Mouse (Mus musculus) thymus, adult 2 months (tissue): Measurements from ENCODE around the gene Tlk2. TPM values are rescaled to one million over a fixed set of nuclear protein-coding genes. Genes with fewer than 3 reads are reported as not detected.

Experiments
- DNase-seq: peaks from one replicate; pipeline ENCODE4 v3.0.0; 2021
- H3K27ac ChIP-seq: fragments of 200-500 bp; 2 replicates; pipeline ENCODE4 v1.5.1; 2012; ENCODE audit warnings: low read length, control low read depth; ENCODE audit not compliant: control insufficient read depth, insufficient read depth
- H3K27me3 ChIP-seq: fragments of 200-500 bp; 2 replicates; pipeline ENCODE4 v1.6.1; 2012; ENCODE audit warnings: mild to moderate bottlenecking, low read length, moderate library complexity, mixed read lengths; ENCODE audit not compliant: control insufficient read depth, insufficient read depth
- H3K36me3 ChIP-seq: fragments of 200-500 bp; 2 replicates; pipeline ENCODE4 v1.6.1; 2012; ENCODE audit warnings: mild to moderate bottlenecking, low read length, moderate library complexity; ENCODE audit not compliant: control insufficient read depth, insufficient read depth
- H3K4me1 ChIP-seq: fragments of 200-500 bp; replicated peaks from 2 replicates; pipeline ENCODE4 v1.6.1; 2012; ENCODE audit warnings: low read length; ENCODE audit not compliant: control insufficient read depth, insufficient read depth
- H3K4me3 ChIP-seq: fragments of 200-500 bp; 2 replicates; pipeline ENCODE4 v1.5.1; 2012; ENCODE audit warnings: mild to moderate bottlenecking, low read length, control low read depth, moderate library complexity; ENCODE audit not compliant: control insufficient read depth, insufficient read depth
- CTCF ChIP-seq: fragments of 200-500 bp; IDR thresholded peaks from 2 replicates; pipeline ENCODE4 v1.5.1; 2012; ENCODE audit warnings: mild to moderate bottlenecking, control low read depth, low read length, moderate library complexity, borderline replicate concordance; ENCODE audit not compliant: control insufficient read depth, poor library complexity, insufficient read depth; ENCODE audit errors: extremely low read depth
- POLR2A ChIP-seq: fragments of 200-500 bp; IDR thresholded peaks from 2 replicates; pipeline ENCODE4 v1.6.1; 2012; ENCODE audit warnings: mild to moderate bottlenecking, low read length, control low read depth, moderate library complexity; ENCODE audit not compliant: control insufficient read depth, poor library complexity, insufficient read depth; ENCODE audit errors: extremely low read depth
- WGBS: fragments of 180-500 bp; shearing (Covaris S2); methylation state at CpG from one replicate; pipeline ENCODE4 v1.1.7; 2018; 5-methylcytosine and 5-hydroxymethylcytosine counted together
- polyA plus RNA-seq: library from polyadenylated mRNA; depleted of rRNA; stranded (reverse); fragments of >200 nt; gene quantifications from 2 replicates; pipeline ENCODE4 v1.2.3, GENCODE M21; 2012; rRNA removed

The Tlk2 gene
- polyA plus RNA-seq, 1 experiment: 31.6 TPM

- Histone ChIP-seq H3K36me3 (no peaks in the 10 kb centered on the region), H3K4me3 (no peak overlapping the region), H3K27me3 (no peaks in the 10 kb centered on the region), H3K4me1 (no peaks in the 10 kb centered on the region), H3K27ac (no peak overlapping the region)
- WGBS: 76% methylated on average over 8 of the region's 8 CpGs
- no peak for TF ChIP-seq CTCF
- TF ChIP-seq POLR2A: no peak
- peak; percentile 14 for DNase-seq
These were observed 153.9 kb downstream of the Tlk2 start for GRCm38 (mm10) chr11:105332468-105332867.

Other genes with a start within 250 kb of the Tlk2 start
- gene Efcab3, start 115.2 kb upstream of the Tlk2 start, polyA plus RNA-seq: 0.15 TPM in 1 of 2 replicates, not detected in the other
- 20.2 and 20.4 TPM in 2 replicates for gene Mettl2, start 52.4 kb upstream of the Tlk2 start, polyA plus RNA-seq
- not detected in 2 replicates for gene Gm10842, start 31.9 kb upstream of the Tlk2 start, polyA plus RNA-seq
- 3.6 and 4.6 TPM in 2 replicates for gene Mrc2, start 113.8 kb downstream of the Tlk2 start, polyA plus RNA-seq